Mouse (Mus musculus): ENCODE data around the gene Elk4.

The Elk4 gene

DNA sequence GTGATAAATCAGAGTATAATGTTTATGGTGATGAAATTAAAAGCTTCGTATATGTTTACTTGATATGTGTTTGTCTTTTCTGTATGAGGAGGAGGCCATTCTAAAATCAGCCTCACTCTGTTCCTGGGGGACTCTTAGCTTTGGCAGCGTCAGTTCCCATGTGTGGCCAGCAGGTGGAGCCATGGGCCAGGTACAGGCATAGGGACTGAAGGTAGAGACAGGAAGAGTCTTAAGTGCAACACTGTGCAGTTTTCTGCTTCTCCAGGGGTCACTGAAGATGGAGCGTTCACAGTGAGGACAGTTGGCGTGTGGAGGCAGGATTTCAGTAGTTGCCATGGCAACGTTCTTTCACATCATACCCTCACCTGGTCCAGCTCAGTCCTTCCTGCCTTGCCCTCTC, 24.5 kb upstream of the Elk4 start:
- ATAC-seq (ENCODE audit: insufficient number of reproducible peaks, low FRiP score, low TSS enrichment), result no peak

DNA sequence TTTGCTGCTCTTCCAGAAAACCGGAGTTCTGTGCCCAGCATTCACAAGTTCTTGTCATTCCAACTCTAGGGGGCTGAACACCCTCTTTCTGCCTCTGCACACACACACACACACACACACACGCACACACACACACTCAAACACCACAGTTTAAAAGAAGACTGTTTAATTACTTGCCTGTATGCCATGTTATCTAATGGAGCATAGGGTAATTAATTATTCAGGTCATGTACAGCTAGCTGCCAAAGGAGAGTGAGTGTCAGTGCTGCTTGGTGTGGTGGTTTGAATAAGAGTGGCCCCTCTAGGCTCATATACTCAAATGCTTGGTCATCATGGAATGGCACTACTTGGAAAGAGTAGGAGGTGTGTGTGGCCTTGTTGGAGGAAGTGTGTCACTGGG, 23.6 kb upstream of the Elk4 start:
- no peak for ATAC-seq (ENCODE audit: insufficient number of reproducible peaks, low FRiP score, low TSS enrichment)

DNA sequence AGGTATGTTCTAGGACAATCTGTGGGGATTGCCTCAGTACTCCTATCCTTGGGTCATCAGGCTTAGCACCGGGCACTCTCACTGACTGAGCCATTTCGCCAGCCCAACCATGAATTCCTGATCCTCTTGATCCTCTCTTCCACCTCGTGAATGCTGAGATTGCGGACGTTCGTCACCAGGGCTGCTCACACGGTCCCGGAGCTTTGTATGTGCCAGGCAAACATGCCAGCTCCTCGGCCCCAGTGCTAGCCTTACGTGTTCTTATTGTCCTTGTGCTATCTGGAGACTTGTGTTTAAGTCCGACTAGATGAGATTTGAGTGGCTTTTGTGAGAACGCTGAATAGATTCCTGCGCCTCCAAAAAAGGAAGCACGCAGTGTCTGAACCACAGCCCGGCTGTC, 20.0 kb upstream of the Elk4 start:
- no peak for ATAC-seq (ENCODE audit: insufficient number of reproducible peaks, low FRiP score, low TSS enrichment)

DNA sequence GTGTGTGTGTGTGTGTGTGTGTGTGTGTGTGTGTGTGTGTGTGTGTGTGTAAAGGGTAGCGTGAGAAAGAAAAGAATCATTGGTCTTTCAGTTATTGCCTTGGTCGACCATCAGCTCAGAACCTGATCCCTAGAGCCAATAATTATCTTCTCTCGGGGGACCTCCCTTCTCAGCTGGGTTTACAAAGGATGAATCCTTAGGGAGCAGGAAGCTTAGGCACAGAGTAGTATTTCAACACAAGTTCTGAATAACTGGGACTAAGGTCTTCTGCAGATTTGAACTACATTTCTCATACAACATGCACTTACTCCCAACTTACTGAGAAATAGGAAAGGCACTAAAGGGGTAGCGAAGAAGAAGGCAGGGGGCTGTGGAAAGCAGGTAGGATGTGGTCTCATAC, 17.9 kb upstream of the Elk4 start:
- no peak for ATAC-seq (ENCODE audit: insufficient number of reproducible peaks, low FRiP score, low TSS enrichment)

DNA sequence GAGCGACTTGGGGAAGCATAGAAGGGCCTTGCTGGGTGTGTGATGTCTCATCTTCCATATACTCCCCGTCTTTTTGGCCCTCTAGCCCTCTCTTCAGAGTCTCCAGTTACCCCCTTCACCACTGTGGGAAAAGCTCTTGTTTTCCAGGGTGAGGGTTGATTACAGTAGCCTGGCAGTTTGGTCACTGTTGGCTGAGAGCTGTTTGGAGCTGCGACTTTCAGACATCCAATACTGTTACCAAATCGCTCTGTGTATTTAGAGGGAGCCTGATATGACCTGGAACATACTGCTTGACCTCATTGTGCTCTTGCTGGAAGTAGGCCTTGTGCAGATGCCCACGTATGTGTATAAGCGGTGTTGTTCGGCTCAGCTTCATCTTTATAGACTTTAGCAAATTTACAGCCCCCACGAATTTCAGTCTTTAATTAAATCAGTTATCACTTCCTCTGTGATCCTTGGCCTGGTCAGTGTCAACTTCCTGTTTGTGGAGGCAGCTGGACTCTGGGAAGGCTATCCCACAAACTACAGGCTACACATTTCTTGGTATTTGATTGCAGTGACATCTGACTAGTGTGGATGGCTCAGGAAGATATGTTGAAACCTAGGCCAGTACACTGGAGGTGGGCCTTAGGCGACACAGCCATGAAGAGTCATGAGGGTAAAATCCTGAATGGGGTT, 17.2 kb upstream of the Elk4 start:
- ATAC-seq (ENCODE audit: insufficient number of reproducible peaks, low FRiP score, low TSS enrichment), result no peak

DNA sequence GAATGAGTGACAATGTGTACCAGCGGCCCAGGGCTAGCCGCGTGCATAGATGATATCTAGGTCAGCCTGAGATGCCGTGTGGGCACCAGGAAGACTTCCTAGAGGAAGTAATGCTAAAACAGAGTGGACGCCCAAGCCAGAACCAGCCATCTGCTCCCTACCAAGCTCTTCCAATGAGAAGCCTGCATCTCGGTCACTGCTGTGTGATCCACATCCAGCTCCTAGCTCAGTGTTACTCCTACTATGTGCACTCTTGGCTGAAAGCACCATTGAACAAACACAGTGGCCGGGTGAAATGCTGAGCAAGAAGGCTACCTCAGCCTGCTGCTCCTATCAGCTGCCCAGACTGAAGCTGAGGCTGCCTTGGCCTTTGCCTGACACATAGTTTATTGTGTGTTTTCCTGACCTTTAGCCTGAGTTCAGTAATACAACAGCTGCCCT, 14.8 kb upstream of the Elk4 start:
- peak; percentile 61; the same call in 1 of the 2 replicates for ATAC-seq (ENCODE audit: insufficient number of reproducible peaks, low FRiP score, low TSS enrichment)

DNA sequence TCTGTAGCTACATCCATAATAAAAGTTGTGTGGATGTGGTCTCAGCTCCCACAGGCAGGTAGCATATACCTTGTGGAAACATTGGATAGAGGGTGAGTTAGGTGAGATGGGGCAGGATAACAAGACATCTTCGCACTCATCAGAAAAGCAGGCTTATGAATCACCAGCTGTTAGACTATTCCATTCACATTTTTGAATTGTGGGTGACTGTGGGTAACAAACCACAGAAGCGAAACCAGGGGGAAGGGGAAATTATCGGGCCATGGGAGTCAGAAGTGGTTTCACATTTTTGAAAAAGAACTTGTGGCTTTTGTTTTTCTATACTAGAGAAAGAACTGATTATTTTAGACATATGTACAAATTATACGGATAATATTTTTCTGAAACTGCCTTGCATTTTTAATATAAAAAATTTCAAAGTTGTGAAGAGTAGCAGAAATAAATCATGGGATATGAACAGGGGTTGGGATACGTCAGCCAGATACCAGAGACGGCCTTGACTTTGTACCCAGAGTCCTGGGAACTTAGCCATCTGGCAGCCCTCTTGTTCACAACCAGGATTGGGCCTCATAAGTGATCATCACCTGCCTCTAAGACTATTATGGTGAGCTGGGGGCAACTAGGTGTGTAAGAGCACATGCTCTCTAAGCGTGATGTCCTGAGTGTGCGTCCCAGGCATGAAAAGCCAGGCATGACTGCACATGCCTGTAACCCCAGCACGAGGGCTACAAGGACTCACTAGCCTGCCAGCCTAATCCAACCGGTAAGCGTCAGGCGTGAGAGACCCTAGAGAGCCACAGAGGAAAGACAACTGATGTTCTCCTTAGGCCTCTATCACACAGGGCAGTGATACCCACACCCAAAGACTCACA, 14.0 kb upstream of the Elk4 start:
- no peak for ATAC-seq (ENCODE audit: insufficient number of reproducible peaks, low FRiP score, low TSS enrichment)

DNA sequence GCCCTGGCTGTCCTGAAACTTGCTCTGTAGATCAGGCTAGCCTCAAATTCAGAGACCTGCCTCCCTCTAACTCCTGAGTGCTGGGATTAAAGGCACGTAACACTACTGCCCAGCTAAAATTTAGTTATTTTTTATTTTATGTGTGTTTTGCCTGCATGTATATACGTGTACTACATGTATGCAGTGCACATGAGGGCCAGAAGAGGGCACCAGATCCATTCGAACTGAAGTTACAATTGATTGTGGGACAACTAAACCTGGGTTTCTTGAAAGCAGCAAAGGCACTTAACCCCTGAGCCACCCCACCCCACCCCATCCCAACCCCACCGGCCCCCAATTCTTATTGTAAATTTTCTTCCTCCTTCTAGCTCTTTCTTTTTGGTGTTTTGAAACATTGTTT, 12.3 kb upstream of the Elk4 start:
- ATAC-seq (ENCODE audit: insufficient number of reproducible peaks, low FRiP score, low TSS enrichment), result no peak

DNA sequence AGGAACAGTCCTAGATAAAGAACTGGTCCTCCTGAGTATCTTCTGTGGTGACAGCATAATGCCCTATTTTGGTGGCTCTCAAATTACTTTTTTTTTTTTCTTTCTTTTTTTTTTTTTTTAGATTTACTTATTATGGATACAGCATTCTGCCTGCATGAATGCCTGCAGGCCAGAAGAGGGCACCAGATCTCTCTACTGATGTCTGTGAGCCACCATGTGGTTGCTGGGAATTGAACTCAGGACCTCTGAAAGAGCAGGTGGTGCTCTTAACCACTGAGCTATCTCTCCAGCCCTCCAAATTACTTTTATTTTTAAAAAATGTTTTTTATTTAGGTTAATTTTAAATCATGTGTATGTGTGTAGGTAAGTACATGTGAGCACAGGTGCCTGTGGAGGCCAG, 6.9 kb upstream of the Elk4 start:
- no peak for ATAC-seq (ENCODE audit: insufficient number of reproducible peaks, low FRiP score, low TSS enrichment)

DNA sequence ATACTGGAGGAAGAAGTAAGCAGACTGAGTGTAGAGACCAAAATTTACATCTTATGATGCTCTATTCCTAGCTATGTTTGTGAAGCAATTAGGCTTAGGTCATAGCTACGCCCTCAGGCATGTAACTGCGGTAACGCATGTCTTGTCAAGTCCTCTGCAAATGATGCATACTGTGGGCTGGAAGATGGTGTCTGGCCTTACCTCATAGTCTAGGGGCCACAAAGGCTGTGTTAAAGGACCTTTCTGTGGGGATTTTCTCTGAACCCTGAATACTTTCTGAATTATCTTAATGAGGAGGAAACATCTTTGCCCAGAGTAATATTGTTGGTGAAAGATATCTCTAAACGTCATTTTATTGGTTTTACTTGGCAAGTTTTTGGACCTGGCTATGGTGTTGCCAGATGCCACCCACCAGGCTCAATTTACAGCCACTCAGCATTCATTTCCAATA, 5.5 kb upstream of the Elk4 start:
- no peak for ATAC-seq (ENCODE audit: insufficient number of reproducible peaks, low FRiP score, low TSS enrichment)

DNA sequence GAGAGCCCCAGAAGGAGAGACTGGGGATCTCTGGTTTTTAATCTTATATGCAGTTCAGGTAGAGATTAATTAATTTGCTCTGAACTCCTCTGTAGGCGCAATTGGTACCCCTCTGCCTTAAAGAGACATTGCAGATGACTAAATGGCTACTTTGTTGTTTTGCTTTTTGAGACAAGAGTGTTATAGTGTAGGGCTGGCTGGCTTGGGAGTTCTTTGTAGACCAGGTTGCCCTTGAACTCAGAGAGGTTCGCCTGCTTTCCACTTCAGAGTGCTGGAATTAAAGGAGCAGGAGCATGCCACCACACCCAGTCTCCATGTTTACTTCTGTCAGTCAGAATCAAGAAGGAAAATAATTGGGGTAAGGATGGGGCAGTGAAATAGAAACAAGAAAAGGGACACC, 4.3 kb upstream of the Elk4 start:
- ATAC-seq (ENCODE audit: insufficient number of reproducible peaks, low FRiP score, low TSS enrichment), result no peak

DNA sequence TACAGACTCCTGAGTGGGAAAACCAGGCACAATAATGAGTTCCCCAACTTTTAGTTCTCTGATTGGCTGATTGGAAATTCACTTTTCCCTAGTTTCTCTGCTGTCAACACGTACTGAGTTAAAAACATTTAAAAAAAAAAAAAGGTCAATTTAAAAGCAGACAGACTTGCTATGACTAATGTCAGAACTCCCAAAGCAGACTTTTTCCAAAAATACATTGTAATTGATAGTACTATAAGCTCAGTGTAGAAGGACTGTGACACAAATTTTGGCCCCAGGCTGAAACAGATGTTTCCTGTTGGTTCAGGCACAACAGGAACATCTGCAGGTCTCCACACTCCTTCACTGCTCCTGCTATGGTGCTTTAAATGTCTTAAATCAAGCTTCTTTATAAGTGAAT, 3.6 kb upstream of the Elk4 start:
- ATAC-seq (ENCODE audit: insufficient number of reproducible peaks, low FRiP score, low TSS enrichment), result no peak

DNA sequence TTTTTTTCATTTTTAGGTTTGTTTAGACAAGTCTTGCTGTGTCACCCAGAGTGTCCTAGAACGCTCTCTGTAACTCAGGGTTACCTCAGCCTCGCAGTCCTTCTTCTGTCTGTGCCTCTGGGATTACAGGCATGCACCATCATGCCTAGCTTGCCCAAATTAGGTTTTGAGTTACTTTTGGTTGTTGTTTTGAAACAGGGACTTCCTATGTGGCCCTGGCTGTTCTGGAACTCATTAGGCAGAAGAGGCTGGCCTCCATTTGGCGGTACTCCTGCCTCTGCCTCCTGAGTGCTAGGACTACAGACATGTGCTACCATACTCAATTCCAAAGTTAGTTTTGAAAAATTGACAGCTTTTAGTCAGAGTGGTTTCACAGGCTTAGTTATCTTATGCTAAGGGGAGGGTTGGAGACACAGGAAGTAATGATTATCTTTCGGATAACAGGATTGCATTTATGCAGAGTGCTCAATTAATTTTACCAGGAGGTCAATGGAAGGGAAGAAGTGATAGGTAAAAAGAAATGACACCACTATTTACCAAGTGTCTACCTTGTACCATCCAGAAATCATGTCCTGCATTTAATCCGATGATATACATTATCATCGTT, 2.7 kb upstream of the Elk4 start:
- ATAC-seq (ENCODE audit: insufficient number of reproducible peaks, low FRiP score, low TSS enrichment), result no peak

DNA sequence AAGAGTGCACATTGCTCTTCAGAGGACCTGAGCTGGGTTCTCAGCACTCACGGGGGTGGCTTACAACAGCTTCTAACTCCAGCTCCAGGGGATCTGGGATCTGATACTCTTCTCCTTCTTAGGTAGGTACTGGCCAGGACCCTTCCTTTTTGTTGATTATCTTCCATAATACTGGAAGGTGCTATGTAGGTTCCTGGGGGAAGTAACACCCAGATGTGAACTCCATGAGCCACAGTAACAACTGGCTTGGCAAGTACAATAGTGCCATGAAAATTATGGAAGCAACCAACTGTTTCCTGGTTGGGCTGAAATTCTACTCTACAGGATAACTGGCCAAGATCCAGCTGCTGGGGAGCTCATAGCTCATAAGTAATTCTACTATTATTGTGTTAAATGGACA, 1.9 kb upstream of the Elk4 start:
- ATAC-seq (ENCODE audit: insufficient number of reproducible peaks, low FRiP score, low TSS enrichment), result no peak

DNA sequence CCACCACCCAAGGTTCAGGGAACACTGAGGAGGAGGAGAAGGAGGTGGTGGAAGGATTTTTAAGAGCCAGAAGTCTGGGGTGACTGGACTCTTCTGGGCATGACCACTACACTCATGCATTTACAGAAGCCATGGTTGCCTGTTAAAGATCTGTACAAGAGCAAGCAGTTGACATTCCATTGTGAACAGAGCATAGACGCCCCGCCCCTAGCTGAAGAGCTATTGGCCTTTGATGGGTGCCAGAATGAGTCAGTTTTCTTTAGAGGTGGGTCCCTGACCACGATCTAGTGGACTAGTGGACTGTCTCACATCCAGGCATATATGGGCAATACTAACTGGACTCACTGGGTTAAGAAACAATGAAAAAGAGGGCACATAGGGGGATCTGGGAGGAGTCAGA, 1.4 kb upstream of the Elk4 start:
- ATAC-seq (ENCODE audit: insufficient number of reproducible peaks, low FRiP score, low TSS enrichment), result no peak

DNA sequence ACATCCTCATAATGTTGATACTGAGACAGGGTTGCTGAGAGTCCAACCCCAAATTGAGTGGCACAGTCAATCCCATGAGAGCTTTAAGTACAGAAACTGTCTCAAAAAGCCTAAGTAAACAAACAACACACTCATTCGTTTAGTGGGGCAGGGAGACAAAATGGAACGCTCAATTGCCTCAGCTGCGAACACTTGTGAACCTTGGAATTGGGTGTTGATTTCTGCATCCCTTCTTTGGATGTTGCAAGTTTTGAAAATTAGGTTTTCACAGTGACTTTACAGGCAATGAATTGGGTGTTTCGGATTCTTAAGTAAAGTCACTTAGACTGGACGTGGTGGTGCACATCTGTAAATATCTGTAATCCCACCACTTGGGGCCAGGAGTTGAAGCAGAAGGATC, 686 bp upstream of the Elk4 start:
- ATAC-seq (ENCODE audit: insufficient number of reproducible peaks, low FRiP score, low TSS enrichment), result no peak

DNA sequence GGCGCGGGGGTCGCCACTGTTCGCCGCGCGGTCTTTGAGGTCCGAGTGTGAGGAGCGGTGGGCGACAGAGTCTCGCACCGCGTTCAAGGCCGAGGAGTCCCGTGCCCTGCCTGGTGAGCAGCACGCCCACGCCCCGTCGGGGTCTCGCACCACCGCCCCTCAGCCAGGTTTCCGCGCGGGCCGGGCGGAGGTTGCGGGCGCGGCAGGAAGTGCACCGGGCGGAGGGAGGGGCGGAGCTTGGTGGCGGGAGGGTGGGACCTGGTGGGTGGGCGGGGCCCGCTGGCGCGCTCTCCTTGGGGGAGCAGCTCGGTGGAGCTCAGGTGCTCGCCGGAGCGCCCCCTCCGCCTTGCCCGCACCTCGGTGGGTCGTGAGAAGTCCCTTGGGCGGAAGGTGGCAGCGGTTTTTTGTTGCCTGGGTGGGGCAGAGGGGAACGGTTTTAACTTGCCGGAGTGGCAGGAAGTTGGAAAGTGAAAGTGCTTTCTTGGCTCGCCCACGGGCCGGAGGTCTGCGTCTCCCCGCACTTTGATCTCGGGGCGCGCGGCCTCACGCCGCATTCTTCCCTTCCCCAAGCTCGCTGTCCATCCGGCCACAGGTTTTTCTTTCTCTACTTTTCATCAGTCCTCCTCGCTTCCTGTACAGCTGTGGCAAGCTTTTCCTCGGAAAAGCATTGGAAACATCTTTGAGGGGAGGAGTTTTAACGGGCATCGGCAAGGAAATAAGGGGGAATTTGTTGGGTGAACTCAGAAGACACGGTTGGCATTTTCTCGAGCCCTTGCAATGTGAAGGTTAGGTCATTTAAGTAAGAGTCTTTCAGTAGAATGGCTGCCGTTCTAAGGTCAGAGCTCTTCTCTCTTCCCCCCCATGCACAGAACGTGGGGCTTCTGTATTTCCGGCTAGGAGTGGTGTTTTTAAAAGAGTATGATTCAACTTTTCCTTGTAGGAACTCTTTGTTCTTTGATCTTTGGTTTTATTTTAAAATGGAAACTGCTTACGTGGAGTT, 721 bp downstream of the Elk4 start:
- ATAC-seq (ENCODE audit: insufficient number of reproducible peaks, low FRiP score, low TSS enrichment), result peak; percentile 75

DNA sequence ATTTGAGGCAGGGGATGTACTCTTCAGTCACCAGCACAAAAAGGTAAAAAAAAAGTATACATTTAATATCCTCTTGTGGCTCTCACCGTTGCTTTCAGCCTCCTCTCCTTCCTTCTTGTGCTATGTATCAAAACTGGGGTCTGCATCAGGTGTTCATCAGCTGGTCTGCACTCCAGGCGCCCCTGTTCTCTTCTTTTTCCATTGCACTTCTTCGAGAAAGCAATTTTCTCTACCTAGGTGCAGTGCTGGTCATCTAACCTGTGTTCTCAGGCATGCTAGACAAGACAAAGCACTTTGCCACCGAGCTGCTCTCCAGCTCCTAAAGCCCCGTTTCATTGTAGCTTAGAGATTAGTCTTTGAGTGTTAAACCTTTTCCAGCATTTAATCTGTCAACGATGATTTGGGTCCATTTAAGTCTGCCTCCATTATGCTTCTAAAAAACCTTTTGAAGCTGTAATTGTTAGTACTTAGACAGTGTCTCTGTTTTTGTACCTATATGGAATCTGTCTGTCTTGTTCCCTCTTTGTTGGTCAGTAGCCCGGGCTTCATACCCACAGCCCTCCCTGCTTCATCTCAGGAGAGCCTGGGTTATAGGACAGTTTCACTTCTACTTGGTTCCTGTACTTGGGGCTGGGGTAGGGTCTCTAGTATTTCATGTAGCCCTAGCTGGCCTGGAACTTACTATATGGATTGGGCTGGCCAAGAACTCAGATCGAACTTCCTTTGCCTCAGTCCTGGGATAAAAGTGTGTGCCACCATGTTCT, 1.7 kb downstream of the Elk4 start:
- no peak for ATAC-seq (ENCODE audit: insufficient number of reproducible peaks, low FRiP score, low TSS enrichment)

DNA sequence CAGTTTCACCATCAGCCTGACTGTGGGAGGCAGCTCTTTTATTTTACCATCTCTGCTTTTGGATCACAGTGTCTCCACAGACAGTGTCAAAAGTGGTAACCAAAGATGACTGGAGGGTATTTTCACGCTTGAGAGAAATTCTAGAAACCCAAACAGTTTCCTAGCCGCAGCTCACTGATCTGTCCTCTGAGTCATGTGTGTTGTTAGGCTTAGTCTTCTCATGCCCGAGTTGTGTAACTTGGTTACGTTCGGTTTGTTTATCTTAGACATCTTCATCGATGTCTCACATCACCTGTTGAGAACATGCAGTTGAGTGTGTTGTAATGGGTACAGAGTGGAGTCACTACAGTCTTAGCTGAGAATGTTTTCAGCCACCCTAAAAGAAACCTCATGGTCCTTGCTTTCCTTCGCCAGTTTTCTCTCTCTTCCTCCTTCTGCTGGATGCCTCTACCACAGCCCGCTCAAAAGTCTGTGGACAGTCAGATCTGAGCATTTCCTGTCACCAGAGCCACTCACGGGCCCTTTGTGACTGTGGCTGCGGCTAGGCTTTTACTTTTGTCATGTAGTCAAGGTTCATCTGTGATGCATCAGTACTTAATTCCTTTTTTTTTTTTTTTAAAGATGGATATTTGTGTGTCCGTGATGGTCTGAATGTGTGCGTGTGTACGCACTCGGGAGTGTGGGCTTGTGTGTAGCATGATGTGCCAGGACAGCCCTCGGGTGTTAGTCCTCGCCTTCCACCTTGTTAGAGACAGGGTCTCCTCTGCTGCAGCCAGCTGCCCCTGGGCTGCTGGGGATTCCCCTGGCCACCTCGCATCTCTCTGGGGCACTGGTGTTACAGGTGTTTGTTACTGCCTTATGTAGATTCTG, 3.5 kb downstream of the Elk4 start:
- no peak for ATAC-seq (ENCODE audit: insufficient number of reproducible peaks, low FRiP score, low TSS enrichment)

All from cerebellum, adult (tissue).